Mouse (Mus musculus) liver, adult 2 months (tissue): ENCODE measurements at regions not wholly inside any gene's neighbourhood (a gene's known extent, or its start where the extent isn't known, plus 50 kb on each side); places are given as distances from the start of the nearest gene placed in this dataset.
A peak's percentile ranks its signal among the peaks of the same experiment; 100 is the strongest.

Source experiments
- DNase-seq: peaks from one replicate; pipeline ENCODE4 v3.0.0-alpha.2; 2011; ENCODE audit warnings: low read depth, low spot score; ENCODE audit errors: extremely low read depth
- H3K27ac ChIP-seq: fragments of 200-500 bp; replicated peaks from 2 replicates; pipeline ENCODE4 v1.5.1; 2012; ENCODE audit warnings: low read depth, mild to moderate bottlenecking, control low read depth, inconsistent platforms, low read length; ENCODE audit not compliant: insufficient read depth
- H3K27me3 ChIP-seq: fragments of 200-500 bp; 2 replicates; pipeline ENCODE4 v1.6.1; 2012; ENCODE audit warnings: mild to moderate bottlenecking, moderate library complexity, low read length, inconsistent platforms; ENCODE audit not compliant: control insufficient read depth, insufficient read depth
- H3K36me3 ChIP-seq: fragments of 200-500 bp; 2 replicates; pipeline ENCODE4 v1.6.1; 2012; ENCODE audit warnings: low read length, inconsistent platforms; ENCODE audit not compliant: control insufficient read depth, insufficient read depth
- H3K4me1 ChIP-seq: fragments of 200-500 bp; 2 replicates; pipeline ENCODE4 v1.6.1; 2011; ENCODE audit warnings: low read length; ENCODE audit not compliant: control insufficient read depth, insufficient read depth
- H3K4me3 ChIP-seq: fragments of 200-500 bp; 2 replicates; pipeline ENCODE4 v1.5.1; 2011; ENCODE audit warnings: low read depth, mild to moderate bottlenecking, control low read depth, low read length, moderate library complexity; ENCODE audit not compliant: insufficient read depth
- H3K79me2 ChIP-seq: fragments of 200-500 bp; 2 replicates; pipeline ENCODE4 v1.6.1; 2012; ENCODE audit warnings: inconsistent platforms, mild to moderate bottlenecking, low read length, moderate library complexity; ENCODE audit not compliant: control insufficient read depth, insufficient read depth
- H3K9ac ChIP-seq: fragments of 200-500 bp; 2 replicates; pipeline ENCODE4 v1.6.1; 2012; ENCODE audit warnings: low read depth, mild to moderate bottlenecking, control low read depth, inconsistent platforms, low read length
- CTCF ChIP-seq: fragments of 200-500 bp; IDR thresholded peaks from 2 replicates; pipeline ENCODE4 v1.5.1; 2011; ENCODE audit warnings: low read depth, low read length, control low read depth
- POLR2A ChIP-seq: fragments of 200-500 bp; IDR thresholded peaks from 2 replicates; pipeline ENCODE4 v1.6.1; 2011; ENCODE audit warnings: low read length, control low read depth; ENCODE audit not compliant: insufficient read depth; ENCODE audit errors: extremely low read depth
- WGBS: fragments of 180-500 bp; shearing (Covaris S2); methylation state at CpG from one replicate; pipeline ENCODE4 v1.1.7; 2018; 5-methylcytosine and 5-hydroxymethylcytosine counted together

DNA sequence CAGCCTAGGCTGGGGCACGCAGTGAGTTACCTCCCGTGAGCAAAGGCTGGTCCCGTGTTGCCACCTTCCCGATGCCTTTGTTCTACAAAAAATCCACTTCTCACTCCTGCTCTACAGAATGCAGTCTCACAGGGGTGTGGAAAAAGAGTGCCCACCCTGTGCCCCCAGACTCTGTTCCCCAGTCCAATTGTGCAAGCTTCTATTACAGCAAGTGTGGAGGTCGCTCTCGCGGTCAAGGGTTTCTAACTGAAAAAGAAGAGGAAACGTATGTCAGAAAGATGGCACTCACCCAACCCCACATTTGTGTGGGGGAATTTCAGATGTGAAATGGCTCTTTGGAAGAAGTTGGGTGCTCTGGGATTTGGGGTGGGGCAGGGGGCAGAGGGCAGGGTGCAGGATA lies 110.9 kb upstream of the Irf2bp2 start:
- no peak for DNase-seq
- no peak for TF ChIP-seq CTCF
- Histone ChIP-seq H3K4me3 (no peak overlapping the region), H3K27me3 (no peaks in the 10 kb centered on the region), H3K36me3 (no peaks in the 10 kb centered on the region), H3K9ac (no peak overlapping the region), H3K27ac (no peak overlapping the region), H3K4me1 (peaks cover 15% of the 10 kb centered on the region), H3K79me2 (no peaks in the 10 kb centered on the region)
- WGBS, result 90% methylated on average over 8 of the region's 8 CpGs

DNA sequence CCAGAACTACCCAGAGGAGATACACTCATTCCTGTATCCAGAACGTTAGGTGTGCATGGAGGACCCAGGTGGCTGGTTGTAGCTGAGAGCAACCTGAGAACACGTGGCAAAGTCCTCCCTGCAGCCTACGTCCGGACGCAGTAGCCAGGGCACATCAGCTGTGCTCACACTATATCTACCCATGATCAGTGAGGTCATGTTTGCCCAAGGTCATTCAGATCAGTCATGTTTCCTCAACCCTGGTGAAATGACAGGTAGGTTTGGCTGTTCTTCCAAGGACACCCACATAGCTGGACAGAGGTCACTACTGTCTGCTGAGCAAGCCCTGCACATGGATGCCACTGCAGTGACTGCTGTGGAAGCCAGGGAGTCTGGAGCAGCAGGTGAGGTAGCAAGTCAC lies 109.8 kb upstream of the Irf2bp2 start:
- no peak overlapping the region for H3K27ac ChIP-seq
- H3K27me3 ChIP-seq, result no peaks in the 10 kb centered on the region
- peaks cover 15% of the 10 kb centered on the region for H3K4me1 ChIP-seq
- no peak overlapping the region for H3K4me3 ChIP-seq
- WGBS, result 25% methylated on average over 5 of the region's 5 CpGs
- no peaks in the 10 kb centered on the region for H3K79me2 ChIP-seq
- TF ChIP-seq POLR2A (no peak), CTCF (peak; percentile 24)
- no peaks in the 10 kb centered on the region for H3K36me3 ChIP-seq
- no peak overlapping the region for H3K9ac ChIP-seq
- DNase-seq, result peak; percentile 94

DNA sequence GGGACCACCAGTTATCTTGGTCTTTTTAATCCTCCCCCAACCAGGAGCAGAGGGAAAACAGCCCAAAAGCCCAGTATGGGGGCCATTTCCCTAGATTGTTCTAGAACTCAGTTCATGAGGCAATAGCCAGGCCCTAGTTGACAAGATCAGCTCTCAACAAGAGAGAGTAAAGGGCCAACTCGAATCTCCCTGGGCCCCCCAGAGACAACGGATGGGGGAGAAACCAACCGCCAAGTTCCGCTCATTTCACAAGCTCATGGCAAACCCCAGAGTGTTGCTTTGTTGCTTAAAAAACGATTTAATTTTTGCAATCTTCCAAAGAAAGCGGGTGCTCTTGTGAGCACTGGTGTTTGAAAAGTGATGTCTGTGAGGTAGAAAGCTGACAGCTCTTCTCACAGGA lies 108.5 kb upstream of the Irf2bp2 start:
- Histone ChIP-seq H3K79me2 (no peaks in the 10 kb centered on the region), H3K36me3 (no peaks in the 10 kb centered on the region), H3K27me3 (no peaks in the 10 kb centered on the region), H3K4me1 (peaks cover 10% of the 10 kb centered on the region), H3K27ac (no peak overlapping the region), H3K9ac (no peak overlapping the region), H3K4me3 (no peak overlapping the region)
- no peak for TF ChIP-seq CTCF
- TF ChIP-seq POLR2A, result no peak
- 87% methylated on average over 6 of the region's 6 CpGs for WGBS
- no peak for DNase-seq

DNA sequence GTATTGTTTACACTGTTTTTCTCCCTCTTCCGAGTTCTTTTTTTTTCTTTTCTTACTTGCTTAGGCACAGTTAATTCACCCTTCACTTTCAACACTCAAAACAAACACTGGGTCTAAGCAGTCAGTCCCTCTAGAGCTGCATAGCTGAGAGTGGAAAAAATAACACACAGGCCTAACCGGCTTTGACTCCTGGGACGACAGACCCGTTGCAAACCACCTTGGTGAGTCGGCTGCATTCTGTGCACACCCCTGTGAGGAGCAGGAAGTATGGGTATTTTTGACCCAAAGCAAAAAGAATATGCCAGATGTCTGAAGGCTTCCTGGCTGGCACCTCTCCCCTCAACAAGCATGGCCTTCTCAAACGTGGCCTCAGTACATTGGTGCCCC lies 105.6 kb upstream of the Irf2bp2 start:
- Histone ChIP-seq H3K27me3 (no peaks in the 10 kb centered on the region), H3K9ac (no peak overlapping the region), H3K36me3 (no peaks in the 10 kb centered on the region), H3K27ac (no peak overlapping the region), H3K4me3 (no peak overlapping the region), H3K79me2 (no peaks in the 10 kb centered on the region), H3K4me1 (peaks cover 5% of the 10 kb centered on the region)
- TF ChIP-seq CTCF (no peak), POLR2A (no peak)
- DNase-seq, result no peak
- WGBS, result 24% methylated on average over 6 of the region's 6 CpGs

DNA sequence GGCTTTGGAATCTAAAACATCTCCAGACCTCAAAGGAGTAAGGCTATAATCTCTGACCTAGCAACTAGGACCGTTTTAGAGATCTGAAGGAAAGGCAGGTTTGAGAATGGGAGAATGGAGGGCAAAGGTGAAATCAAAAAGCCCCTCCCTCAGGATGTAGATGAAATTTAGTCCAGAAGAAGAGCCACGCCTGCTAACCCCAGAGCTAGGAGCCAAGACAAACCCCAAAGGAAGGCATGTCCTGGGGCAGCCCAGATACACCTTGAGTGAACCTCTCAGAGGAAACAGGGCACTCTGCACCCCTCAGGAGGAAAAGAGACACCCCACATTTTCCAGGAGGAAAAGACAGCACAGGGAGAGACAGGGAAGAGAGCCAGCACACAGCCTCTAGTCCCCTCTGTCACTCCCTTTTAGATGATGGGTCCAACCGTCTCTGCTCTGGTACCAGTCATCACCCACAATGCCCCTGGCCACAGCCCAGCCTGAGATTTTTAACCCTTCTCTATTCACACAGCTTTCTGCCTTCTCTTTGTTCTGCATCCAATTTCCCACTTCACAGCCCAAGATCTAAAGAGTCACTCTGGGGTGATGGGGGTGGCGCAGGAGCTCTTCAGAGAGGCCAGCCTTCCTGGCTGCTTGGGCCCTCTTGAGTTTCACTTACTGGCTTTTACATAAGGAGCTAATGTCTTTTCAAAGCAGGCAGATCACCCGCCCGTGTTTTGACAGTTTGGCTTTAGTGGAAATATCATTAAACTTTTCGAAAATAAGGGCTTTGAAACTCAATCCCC lies 105.0 kb upstream of the Irf2bp2 start:
- Histone ChIP-seq H3K27ac (no peak overlapping the region), H3K36me3 (no peaks in the 10 kb centered on the region), H3K79me2 (no peaks in the 10 kb centered on the region), H3K27me3 (no peaks in the 10 kb centered on the region), H3K4me3 (no peak overlapping the region), H3K4me1 (peaks cover 2% of the 10 kb centered on the region), H3K9ac (no peak overlapping the region)
- TF ChIP-seq POLR2A (no peak), CTCF (no peak)
- no peak for DNase-seq
- WGBS, result 72% methylated on average over 7 of the region's 7 CpGs

DNA sequence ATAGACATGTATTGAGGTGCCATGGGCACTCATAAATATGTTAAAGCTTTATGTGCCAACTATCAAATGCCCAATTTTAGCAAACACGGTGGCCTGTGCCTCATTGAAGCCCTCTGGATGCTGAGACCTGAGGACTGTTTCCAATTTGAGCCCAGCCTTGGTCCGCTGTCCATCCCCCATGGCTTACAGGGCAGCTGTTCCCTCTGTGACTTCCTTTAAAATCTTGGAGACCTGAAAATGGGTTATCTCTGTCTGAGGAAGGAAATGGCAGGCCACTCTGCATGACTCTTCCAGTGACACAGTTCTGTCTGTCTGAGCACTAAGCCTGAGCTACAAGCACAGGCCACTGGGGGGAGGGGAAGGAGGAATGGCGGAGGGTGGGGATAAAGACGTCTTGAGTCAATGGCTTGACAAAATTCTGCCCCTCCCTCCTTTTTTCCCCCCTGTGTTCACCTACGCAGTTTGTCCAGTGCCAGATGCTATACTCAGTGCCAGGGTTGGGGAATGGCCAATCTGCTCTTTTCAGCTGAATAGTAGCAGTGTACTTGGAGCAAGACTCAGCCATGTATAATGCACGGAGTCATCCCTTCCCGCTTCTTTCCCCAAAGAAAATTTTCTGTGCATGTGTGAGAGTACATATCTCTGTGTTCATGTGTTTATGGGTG lies 102.7 kb upstream of the Irf2bp2 start:
- peak; percentile 15 for DNase-seq
- no peaks in the 10 kb centered on the region for H3K27me3 ChIP-seq
- H3K4me1 ChIP-seq, result peaks cover 3% of the 10 kb centered on the region; the same call in 1 of the 2 replicates
- H3K4me3 ChIP-seq, result no peak overlapping the region
- H3K36me3 ChIP-seq, result no peaks in the 10 kb centered on the region
- H3K9ac ChIP-seq, result no peak overlapping the region
- H3K79me2 ChIP-seq, result no peaks in the 10 kb centered on the region
- no peak overlapping the region for H3K27ac ChIP-seq
- TF ChIP-seq POLR2A (no peak), CTCF (no peak)
- 86% methylated on average over 7 of the region's 7 CpGs for WGBS
